Mouse (Mus musculus) c-Kit-positive CD71-positive TER-119-positive erythroid progenitor cells, embryonic 14.5 days (primary cell): ENCODE measurements around the gene Stx1b.

Experiments used
- DNase-seq: peaks from one replicate; pipeline ENCODE4 v3.0.0-alpha.2; 2013; ENCODE audit warnings: low spot score

Gene Stx1b

GRCm38 (mm10) chr7:127817053-127817452 lies 7.3 kb downstream of the Stx1b start:
- no peak for DNase-seq

DNA sequence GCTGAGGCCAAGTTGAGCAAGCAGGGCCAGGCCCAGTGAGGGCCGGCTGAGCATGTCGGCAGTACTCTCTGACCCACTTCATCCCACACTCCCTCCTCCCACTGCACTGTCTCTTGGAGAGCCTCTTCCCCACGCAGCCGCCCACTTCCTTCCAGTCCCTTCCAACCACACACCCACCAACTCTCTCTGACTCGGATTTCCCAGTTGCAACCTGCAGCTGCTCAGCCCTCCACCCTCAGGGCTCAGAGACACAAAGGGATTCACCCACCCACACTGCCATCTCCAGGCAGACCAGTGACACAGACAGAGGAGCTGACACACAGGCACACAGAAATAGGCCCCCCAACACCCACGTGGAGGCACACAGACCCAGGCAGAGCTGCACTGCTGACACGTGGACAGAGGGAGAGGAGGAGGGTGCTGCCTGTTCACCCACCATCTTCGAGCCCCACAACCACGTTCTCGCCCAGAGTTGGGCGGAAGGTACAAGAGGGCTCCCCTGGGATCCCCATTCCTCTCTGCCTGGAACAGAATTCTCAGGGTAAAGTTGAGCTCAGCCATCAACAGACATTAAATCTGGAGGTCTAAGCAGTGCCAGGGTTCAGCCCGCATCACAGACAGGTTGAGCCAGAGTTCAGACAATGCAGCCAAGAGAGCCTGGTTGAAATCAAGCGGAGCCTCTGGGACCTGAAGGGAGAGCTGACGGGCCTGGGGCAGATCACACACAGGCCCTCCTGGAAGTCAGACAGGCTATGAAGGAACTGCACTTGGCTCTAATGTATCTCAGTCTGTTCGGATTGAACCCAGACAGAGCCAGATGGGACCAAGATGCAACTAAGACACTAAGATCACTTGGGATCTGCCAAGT lies 8.2 kb downstream of the Stx1b start:
- no peak for DNase-seq

DNA sequence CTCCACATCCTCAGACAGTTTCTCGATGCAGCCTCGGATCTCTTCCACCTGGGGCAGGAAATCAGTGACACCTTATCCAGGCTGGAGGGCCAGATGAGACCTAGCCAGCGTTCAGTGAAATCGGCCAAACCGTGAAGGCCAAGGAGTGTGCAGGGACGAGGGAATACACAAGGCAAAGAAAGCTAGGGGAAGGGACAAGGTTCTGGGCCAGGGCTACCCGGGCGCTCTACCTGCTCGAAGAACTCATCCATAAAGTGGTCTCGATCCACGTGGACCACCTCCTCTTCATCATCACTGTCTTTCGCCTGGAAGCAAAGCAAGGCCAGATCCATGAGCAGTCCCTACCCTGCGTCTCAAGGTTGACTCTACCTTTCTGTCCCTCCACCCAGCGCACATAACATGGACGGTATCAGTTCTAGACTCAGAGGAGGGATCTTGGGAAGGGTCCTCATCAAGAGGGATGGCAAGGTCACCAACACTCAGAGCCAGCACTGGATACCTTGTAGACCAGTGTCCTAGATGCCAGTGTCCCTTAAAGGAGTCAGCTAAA lies 9.2 kb downstream of the Stx1b start:
- no peak for DNase-seq

- DNase-seq, result no peak
Observed at GRCm38 (mm10) chr7:127814241-127814921, 10.0 kb downstream of the Stx1b start.

GRCm38 (mm10) chr7:127813821-127814220 lies 10.5 kb downstream of the Stx1b start:
- DNase-seq, result no peak

DNA sequence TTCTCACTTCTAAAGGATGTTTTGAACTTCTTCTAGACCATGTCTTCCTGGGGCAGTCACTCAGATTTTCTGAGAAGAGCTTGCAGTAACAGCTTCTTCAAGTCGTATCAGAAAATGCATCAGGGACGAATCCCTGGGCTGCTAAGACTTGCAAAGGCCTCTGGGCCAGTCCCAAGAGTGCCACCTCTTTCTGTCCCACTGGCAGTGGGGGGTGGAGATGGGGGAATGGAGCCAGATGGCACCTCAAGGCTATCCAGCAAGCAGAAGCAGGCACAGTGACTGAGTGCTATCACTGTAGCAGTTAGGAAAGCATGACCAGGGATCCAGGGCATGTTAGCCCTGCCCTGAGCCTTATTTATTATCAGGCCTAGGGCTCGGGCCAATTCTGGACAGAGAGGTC lies 12.1 kb downstream of the Stx1b start:
- no peak for DNase-seq

DNA sequence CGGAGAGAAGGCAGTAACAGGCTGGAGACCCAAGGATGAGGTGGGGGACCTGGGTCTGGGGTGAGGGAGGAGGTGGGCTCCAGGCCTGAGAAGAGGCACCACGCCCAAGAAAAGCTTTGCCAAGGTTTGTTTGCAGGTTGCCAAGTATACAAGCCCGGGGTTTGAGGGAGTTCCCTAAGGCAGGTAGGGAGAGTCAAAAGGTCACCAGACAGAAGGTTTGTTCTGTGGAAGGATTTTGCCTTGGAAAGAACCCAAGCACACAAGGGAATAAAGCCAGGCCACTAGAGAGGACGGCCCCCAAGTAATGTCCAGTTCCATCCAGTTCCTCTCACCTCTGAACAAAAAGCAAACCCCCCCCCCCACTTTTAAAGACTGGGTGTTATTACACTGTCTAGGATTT lies 13.1 kb downstream of the Stx1b start:
- no peak for DNase-seq

DNA sequence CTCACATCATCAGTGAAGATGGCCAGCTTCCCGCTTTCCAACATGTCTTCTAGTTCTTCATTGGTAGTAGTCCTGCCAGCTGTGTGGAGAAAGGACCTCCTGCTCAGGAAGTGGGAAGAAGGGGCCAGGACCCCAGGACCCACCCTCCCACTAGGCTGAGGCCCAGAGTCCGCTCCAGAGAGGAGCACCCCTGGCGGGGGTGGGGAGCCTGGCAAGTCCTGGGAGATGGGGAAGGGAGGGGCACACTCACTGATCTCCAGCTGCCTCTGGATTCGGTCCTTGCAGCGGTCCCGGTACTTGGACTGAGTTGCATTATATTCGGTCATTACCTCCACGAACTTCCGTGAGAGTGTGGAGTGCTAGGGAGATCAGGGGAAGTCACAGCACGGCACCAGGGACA lies 13.7 kb downstream of the Stx1b start:
- DNase-seq, result no peak

GRCm38 (mm10) chr7:127809846-127810245 lies 14.5 kb downstream of the Stx1b start:
- DNase-seq, result no peak

GRCm38 (mm10) chr7:127808821-127809220 lies 15.5 kb downstream of the Stx1b start:
- no peak for DNase-seq

GRCm38 (mm10) chr7:127802313-127802712 lies 22.0 kb downstream of the Stx1b start:
- no peak for DNase-seq

DNA sequence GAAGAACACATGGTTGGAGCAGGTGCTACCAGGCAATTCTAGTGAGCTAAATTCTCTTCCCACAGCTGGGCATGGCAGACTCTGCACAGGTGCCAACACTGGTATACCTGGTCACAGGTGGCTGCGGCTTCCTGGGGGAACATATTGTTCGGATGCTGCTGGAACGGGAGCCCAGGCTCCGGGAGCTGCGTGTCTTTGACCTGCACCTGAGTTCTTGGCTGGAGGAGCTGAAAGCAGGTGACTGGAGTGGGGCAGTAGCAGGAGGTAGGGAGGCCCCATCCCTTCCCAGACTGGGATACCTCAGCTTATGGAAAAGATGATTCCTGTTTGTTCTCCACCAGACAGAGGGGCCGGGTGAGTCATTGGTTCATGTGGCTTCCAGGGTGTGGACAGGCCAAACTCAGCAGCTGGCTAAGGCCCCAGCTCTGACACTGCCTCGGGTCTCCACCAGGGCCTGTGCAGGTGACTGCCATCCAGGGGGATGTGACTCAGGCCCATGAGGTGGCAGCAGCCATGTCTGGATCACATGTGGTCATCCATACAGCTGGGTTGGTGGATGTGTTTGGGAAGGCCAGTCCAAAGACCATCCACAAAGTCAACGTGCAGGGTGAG lies 23.2 kb downstream of the Stx1b start:
- no peak for DNase-seq

DNA sequence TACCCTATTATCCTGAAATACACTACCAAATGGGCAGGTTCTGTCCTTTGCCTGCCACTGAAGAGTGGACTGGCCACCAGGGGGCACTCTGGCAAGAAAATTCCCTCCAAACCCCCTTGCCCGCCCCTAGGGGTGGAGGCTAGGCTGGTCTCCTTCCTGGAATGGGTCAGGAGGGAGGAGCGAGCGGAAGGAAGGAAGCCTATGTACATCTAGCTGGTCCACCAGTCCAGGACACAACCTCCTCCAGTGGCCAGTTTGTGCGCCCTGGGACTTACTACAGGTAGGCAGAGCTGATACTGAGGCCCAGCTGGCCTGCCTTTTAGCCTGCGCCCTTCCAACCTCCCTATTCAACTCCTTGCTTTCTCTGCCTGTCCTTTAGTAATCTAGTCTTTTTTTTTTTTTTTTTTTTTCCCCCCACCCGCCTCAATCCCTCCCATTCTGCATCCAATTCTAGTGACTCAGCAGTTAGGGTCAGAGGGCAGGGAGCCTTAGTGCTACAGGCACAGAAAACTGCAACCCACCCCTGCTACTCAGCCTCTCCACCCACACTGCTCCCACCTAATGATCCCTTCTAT lies 23.8 kb downstream of the Stx1b start, which contains the start of gene Hsd3b7:
Gene Hsd3b7 (plus strand): TSS at position 170 of the 575 bp plus-strand sequence.
- peak; percentile 71 for DNase-seq

GRCm38 (mm10) chr7:127799738-127800137 lies 24.6 kb downstream of the Stx1b start:
- no peak for DNase-seq

GRCm38 (mm10) chr7:127799211-127799610 lies 25.1 kb downstream of the Stx1b start:
- DNase-seq, result no peak

GRCm38 (mm10) chr7:127798591-127798990 lies 25.8 kb downstream of the Stx1b start:
- no peak for DNase-seq

- no peak for DNase-seq
Observed at GRCm38 (mm10) chr7:127797076-127797845, 27.1 kb downstream of the Stx1b start.

DNA sequence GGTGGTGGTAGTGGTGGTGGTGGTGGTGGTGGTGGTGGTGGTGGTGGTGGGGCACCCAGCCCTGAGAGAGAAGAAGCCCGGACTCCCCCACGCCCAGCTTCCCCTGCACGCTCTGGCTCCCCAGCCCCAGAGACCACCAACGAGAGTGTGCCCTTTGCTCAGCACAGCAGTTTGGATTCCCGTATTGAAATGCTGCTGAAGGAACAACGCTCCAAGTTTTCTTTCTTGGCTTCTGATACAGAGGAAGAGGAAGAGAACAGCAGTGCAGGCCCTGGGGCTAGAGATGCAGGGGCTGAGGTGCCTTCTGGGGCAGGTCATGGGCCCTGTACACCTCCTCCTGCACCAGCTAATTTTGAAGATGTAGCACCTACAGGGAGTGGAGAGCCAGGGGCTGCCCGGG lies 39.0 kb downstream of the Stx1b start, which contains the start of gene Gm49388:
Gene Gm49388 (plus strand): TSS at position 301 of the 400 bp plus-strand sequence.
- no peak for DNase-seq

DNA sequence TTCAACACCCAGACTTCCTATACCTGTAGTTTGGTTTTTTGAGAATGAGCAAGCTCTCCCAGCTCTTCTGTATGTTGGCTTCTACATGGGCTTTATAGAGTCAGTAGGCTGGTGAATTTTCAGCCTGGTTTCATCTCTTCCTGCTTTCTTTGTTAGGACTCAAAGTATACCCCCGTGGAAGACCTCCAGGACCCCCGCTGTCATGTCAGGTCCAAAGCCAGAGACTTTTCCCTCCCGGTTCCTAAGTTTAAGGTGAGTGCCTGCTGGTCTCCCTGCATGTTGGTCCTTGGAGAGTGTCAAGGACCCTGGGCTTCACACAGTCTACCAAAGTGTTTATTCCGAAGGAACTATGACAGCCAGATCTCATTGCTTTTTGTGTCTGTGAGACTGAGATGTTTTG lies 46.0 kb downstream of the Stx1b start:
- DNase-seq, result no peak

DNA sequence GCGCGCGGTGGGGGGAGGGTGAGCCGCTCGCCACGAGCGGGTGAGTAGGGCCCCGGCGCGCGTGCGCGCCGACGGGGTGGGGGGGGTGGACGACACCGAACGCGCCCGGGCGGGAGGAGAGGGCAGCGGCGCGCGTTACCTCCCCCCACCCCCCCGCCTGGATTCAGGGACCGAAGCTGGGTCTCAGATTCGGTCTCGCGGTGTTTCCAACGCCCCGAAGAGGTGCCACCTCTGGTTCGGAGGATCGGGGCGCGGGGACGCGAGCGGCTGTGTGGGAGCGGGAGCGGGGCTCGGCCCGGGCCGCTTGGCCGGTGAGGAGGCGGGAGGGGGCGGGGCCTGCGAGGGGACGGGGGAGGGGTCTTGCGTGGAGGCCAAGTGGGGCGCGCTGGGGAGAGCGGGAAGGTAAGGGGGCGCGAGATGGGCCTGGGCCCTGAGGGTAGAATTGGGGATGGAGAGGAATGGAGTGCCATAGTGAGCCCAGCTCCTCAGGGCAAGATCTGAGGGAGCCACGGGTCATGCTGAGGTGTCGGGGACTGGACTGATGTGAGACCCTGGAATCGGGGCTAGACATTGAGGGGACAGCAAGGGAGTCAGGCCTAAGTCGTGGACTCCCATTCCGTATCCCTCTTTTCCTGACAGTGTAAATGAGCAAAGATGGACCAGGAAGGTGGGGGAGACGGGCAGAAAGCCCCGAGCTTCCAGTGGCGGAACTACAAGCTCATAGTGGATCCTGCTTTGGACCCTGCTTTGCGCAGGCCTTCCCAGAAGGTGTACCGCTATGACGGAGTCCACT lies 46.7 kb downstream of the Stx1b start:
- peak; percentile 38 for DNase-seq
